Mouse (Mus musculus) cerebellum, adult 8-10 months (tissue): Measurements from ENCODE around the gene Vmn1r235.
"Not testable (repeated sequence)": the region's sequence is repeated elsewhere in the genome, so short reads cannot be mapped to it uniquely, and the experiment has no call there.

Experiments
- DNase-seq: peaks from one replicate; pipeline ENCODE4 v3.0.0; 2022

Gene Vmn1r235

DNA sequence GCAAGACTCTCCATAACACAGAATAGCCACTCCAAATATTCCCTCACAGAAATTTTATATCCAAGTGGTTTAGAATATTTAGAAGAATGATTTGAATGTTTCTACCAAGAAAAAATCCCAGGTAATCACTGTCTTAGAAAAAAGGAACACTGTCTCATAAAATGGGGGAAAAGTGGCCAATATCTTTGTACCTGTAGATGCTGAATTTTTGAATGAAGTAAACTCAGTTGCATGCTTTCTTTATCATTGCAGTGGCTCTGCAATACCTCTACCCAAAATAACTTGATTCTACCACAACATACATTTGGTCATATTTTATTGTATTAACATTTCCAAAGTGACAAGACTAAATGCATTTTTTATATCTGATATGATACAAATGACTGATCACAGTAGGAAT, at the start of gene Vmn1r235:
Vmn1r235 (plus strand) TSS at position 301 of the 400 bp plus-strand sequence.
- no peak for DNase-seq

DNA sequence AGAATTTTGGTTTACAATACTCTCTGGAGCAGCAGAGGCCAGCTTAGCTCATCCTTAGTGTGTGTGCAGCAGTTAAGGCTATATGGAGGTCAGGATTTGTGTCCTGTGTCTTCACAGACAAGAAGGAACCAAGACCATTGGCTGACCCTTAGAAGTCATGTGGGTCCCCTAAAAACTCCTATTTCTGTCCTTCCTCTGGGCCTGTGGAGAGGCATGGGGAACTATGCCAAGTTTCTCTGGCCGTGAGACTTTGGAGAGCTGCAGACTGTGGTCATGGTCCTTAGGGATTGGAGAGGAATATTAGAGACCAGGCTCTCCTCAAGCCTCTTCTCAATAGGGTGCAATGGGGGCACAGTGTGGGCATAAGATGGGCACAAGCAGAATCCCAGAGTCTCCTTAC, 45.1 kb upstream of the Vmn1r235 start:
- DNase-seq: not testable (repeated sequence)

DNA sequence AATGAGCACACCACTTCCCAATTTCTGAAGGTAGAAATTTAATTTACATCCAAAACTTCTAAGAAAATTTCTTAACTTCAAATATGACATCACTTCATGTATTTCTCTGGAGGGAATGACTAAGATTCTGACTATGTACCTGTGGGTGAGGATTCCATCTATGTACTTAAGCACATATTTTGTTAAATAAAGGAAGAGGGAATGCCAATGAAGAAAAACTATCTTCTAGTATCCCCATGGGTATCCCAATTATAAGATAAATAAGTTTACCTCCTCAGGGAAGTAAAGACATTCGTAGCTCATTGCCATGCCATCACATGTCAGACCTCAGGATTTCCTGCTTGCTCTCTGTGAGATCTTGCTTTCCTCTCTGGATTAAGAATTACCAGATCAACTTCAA, 30.4 kb upstream of the Vmn1r235 start, which contains the start of gene Vmn1r234:
Vmn1r234 (plus strand) TSS at position 301 of the 400 bp plus-strand sequence.
- DNase-seq: no peak

DNA sequence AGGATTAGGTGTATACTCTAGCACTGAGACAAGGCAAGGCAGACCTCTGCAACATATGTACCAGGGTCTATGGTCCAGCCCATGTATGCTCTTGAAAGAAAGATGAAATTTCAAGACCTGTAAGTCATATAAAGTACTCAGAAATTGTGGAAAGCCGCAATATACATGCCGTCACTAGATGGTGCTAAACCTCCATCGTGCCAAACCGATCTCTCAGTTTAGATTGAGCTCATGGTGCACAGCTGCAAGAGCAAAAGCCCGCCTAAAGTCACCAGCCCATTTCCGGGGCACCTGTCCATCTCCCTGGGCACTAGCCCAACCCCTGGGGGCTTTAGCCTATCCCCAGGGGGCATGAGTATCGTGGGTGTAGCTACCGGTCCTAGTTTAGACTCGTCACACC, 24.6 kb upstream of the Vmn1r235 start:
- peak; percentile 5 for DNase-seq

DNA sequence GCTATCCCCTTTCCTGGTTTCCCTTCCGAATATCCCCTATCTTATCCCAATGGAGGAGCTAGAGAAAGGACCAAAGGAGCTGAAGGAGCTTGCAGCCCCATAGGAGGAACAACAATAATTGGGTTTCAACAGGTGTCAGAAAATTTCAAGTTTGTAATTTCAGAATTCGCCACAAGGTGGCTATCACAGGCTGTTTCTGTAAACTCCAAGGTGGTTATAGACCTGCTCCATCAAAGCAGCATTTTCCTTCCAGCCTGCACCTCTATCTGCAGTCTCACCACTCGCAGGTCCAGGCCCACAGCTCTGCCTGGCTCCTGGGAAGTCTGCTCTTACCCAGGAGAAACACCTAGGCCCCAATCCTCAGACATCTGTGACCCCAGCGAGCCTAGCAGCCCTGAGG, 15.9 kb downstream of the Vmn1r235 start:
- peak; percentile 68 for DNase-seq

DNA sequence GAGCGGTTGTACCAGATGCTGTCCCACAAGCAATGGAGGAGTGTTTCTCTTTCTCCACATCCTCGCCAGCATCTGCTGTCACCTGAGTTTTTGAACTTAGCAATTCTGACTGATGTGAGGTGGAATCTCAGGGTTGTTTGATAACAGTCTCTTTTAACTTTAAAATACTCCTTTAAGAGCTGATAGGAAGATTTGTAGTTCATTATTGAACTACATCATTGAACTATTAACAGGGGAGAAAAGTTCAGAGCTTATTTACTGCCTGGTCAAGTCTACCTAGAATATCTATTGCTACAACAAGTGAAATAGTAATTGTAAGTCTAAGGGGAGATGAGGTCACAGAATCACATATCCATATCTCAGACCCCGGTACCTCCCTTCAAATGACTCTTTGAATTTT, 26.4 kb downstream of the Vmn1r235 start, which contains the start of gene Vmn1r236:
Vmn1r236 (plus strand) TSS at position 301 of the 400 bp plus-strand sequence.
- DNase-seq: no peak

DNA sequence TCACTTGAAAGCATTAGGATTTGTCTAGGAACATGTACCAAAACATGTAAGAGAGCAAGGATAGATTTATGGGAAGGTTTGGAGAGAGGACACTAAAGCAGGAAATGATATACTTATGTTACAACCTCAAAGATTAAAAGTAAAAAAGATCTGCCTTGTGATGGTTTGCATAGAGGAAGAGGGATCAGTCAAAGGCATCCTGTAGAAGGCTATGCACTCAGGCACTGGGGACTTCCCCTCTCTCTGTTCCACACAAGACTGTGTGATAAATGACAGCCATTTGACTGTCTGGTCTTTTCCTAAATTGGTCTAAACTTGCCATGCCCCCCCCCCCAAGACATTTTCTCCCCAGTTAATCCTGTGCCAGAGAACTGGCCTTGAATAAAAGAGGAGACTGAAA, 28.2 kb downstream of the Vmn1r235 start:
- DNase-seq: no peak

DNA sequence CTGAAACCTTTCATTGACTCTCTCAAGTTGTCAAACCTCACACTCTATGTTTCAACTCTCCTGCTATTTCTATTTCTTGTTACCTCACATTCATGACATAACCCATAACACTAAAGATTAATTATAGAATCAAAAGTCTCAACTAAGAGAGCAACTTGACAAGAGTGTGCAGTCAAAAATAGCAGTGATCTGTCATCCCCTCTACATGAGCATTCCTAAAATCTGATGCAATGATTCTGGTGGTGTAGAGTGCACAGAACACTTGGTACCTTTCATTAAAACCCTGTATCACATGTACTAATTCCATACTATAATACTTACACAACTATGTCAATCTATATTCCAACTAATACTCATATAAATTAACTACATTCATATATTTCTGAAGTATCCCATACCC, 33.5 kb downstream of the Vmn1r235 start:
- no peak for DNase-seq

DNA sequence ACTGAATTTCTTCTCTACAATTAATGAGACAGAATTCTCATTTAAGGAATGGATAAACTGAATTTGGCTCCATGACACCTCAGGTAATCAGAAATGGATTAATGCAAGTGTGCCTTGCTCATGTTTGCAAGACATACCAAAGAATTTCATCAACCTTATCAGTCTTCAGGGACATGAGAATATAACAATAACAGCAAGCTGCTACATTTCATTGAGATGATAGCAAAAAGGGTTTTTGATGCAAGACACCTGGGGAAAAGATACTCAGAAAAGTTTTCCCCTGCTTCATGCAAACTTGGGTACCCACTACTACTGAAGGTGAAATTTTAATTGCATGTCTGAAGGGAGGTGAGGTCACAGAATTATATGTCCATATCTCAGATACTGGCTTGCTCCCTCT, 55.4 kb downstream of the Vmn1r235 start, which contains the start of gene Vmn1r237:
Vmn1r237 (plus strand) TSS at position 301 of the 400 bp plus-strand sequence.
- DNase-seq: no peak
